Mouse (Mus musculus) urinary bladder, adult 2 months (tissue): ENCODE results near the gene Atrnl1. TPM values are rescaled to one million over a fixed set of nuclear protein-coding genes. Genes with fewer than 3 reads are reported as not detected.

ENCODE experiments used
- DNase-seq: peaks from one replicate; pipeline ENCODE4 v3.0.0; 2022; ENCODE audit warnings: low spot score
- polyA plus RNA-seq: library from polyadenylated mRNA; depleted of rRNA; stranded (reverse); fragments of >200 nt; gene quantifications from 2 replicates; pipeline ENCODE4 v1.2.3, GENCODE M21; 2012

Gene Atrnl1
- polyA plus RNA-seq, 1 experiment = 10.9 TPM

DNA sequence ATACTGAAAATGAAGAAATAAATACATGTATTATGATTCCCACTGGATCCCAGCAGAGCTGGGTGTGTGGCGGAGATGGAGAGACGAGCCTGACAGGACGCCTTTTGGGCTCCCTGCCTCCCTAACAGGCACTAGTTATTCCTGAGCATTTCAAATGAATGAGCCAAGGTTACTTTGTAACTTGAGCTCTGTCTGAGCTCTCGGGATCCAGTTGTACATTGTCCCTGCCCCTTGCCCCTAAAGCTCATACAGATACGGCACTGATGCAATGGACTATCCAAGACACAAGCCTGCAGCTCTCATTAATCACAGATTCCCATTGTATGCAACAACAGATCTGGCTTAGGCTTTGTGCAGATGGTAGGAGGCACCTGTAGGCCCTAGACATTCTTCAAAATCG lies 464.4 kb downstream of the Atrnl1 start:
- DNase-seq = no peak

DNA sequence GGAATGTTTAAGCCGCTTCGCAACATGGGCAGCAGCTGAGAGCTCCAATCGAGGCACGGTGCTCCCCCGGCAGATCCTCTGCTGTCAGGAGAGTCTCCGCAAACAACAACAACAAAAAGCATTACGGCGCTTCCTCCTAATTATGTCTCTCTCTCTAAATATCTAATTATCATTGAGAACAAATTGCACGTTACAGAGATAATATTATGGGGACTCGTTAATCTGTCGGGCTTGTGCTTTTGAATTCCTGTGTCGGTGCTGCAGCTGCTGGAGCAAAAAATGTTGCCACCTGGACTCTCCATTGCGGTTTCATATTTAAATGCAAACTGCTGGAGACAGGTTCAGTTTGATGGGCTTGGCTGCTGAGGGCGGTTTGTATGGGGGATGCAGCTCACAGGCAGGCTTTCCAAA lies 466.1 kb downstream of the Atrnl1 start:
- DNase-seq = no peak

DNA sequence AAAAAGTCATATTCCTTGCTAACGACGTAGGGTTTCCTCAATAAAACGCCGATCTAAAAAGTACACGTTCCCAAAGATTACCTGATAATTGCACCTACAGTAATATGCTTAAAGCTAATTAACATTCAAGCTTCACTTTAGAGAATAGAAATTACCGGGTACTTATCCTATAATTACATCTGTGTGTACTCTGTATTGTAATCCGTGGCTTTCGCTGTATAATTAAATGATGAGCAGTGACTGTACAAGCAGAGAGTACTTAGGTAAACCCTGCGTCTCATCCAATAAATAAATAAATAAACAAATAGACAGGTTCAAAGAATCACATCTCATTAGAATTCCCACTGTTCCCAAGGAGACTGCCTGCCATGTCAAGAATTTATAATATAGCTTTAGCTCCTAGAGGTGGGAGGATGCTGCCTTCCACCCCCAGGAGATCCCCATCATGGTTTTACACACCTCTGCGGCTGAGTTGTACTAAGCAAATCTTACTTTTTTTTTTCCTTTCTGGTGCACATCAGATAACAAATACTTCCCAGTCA lies 466.8 kb downstream of the Atrnl1 start:
- DNase-seq = no peak

DNA sequence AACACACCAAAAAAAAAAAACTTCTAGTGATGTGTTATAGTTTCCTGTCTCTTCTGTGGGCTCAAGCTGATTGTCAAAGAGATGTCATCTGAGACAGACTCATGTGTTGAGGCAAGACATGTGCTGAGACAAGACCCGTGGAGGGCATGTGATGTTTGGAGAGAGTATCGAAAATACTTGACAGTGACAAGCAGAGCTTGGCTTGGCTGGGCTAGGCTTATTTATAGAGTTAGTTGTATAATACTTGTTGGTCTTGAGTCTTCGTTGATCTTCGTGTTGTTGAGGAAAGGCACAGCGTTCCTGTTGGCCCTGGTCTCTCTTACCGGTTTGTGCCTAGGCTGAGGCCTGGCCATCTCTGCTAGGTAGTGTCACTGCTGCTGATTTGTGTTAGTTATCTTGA lies 469.3 kb downstream of the Atrnl1 start:
- DNase-seq = no peak

DNA sequence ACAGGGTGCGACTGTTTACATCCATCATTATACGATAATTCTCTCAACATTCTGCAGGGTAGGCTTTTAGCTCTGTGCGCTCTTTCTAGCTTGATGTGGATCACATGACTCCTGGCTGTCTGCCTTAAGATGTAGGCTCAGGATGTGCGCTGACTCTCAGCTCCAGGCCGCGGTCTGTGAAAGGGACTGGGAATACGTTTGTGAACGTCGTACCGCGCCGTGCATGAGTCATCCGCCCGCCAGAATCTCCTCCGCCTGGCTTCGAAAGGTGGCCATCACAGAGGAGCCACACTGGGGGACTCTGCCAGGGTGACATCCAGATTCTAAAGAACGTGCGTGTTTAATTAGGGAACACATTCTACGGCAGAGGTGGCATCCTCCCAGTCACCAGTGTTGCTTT lies 471.9 kb downstream of the Atrnl1 start:
- no peak for DNase-seq

GRCm38 (mm10) chr19:58084826-58085225 lies 474.0 kb downstream of the Atrnl1 start:
- no peak for DNase-seq

- no peak for DNase-seq
These were observed 475.9 kb downstream of the Atrnl1 start for GRCm38 (mm10) chr19:58086734-58087133.

GRCm38 (mm10) chr19:58087901-58088300 lies 477.1 kb downstream of the Atrnl1 start:
- no peak for DNase-seq

DNA sequence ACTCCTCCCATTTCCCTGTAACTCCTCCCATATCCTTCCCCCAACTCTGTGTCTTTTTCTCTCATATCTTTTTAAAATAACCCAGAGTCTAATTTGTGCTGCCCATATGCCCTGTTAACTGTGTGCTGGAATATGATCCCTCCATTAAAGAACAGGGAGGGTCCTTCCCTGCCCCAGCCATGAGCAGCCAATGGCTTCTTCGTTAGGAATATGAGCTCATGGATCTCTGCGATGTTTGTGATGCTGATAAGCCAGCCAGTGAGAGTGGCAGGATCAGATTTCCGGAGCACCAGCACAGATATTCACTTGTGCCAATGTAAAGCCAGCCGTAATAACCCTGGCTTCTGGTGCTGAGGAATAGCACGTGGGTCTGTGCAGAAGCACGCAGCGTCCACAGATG lies 477.6 kb downstream of the Atrnl1 start:
- no peak for DNase-seq

GRCm38 (mm10) chr19:58091911-58092310 lies 481.1 kb downstream of the Atrnl1 start:
- DNase-seq = no peak

DNA sequence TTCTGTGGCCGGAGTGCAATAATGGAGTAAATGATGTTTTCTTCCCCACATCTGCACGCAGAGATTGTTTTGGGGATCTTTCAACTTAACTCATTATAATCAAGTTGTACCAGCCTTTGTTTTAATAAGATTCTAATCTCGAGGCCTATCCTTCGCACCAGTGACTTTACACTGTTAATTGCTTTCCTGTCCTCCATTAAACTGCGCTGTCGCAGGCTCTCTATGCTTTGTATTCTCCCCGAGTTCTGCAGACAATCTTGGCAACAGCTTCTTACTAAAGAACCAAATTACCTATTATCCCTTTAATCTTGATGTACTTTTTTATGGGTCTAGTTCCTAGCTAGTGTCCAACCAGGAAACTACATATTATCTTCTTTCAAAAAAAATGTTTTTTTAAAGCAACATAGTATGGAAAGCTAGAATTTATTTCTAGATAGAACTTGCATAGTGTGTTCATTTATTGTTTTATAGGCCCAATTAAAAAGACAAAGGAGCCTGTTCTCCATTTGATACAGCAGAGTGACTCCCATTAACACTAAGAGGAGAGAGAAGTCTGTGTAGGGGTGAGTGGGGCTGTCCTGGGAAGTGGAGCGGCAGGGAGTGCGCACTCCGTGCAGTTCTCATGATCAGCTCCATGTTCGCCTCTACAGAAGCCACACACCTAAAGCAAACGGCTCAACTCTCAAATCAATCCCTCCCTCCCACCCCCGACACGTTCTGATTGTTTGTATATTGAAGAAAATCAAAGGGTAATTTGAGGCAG lies 484.1 kb downstream of the Atrnl1 start:
- no peak for DNase-seq

DNA sequence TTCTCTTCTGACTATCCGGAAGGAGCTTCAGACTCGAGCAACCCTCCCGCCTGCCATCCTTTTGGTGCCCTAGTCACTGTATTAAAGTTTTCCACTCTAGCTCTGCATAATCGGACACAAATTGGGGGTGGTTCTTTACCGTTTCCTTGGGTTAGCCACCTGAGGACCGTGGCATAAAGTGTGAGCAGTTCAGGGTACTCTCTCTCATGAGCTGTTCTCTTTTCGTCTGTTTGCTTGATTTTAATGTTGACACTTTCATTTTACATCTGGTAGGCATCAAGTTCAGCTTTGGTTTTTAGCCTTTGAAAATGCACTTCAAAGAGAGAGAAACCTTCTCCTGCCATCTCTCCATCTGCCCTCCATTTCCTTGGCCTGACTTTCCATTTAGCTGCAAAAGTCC lies 484.9 kb downstream of the Atrnl1 start:
- DNase-seq = no peak

DNA sequence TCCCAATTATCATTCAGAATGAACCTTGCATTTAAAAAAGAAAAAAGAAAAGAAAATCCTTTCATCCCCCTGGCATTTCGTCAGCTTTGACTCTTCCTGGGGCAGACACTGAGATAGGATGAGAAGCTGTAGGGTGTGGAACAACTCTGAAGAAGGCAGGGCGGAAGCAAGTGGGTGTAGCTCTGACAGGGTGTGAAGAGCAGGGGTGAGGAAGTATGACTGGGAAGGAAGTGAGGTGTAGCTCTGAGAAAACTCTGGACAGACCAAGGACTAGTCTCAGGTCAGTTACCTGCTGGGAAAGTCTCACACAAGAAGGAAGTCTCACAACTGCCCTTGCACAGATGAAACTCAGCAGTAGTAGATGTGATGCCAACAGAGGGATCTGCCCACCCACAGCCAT lies 486.4 kb downstream of the Atrnl1 start:
- DNase-seq = no peak

GRCm38 (mm10) chr19:58099539-58099938 lies 488.7 kb downstream of the Atrnl1 start:
- no peak for DNase-seq

DNA sequence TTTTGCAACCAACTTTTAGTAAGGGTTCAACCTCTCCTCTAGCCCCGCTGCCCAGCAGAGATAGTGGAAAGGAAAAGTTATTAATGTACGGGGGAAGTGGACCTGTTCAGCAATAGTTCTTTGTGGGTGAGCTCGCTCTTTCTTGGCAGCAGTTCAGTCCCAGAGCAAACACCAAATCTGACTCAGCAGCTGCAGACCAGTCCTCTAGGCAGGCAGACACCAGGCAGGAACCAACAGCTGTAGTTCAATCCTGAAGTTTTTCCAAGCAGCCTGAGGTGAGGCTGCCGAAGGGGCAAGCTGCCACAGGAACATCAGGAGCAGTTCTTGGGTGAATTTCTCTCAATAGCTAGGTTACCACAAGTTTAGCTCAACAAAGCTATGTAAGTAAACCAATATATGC lies 489.5 kb downstream of the Atrnl1 start:
- DNase-seq = no peak

DNA sequence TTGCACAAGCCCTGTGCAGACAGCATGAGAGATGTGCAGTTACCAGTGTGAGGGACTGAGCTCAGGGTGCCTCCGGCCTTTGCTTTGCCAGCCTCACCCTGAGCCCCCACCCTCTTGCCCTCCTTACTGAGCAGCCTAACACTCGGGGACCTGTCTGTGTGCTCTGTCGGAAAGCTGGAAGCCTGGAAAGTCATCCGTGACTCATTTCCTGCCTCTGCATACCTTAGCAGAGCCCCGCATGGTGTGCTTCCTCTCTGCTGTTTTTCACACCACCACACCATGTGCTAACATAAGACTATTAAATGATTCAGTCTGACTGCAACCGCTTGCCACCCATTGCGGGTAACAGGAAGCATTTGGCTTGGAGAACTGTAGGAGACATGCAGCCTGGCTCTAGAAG lies 493.7 kb downstream of the Atrnl1 start:
- no peak for DNase-seq

DNA sequence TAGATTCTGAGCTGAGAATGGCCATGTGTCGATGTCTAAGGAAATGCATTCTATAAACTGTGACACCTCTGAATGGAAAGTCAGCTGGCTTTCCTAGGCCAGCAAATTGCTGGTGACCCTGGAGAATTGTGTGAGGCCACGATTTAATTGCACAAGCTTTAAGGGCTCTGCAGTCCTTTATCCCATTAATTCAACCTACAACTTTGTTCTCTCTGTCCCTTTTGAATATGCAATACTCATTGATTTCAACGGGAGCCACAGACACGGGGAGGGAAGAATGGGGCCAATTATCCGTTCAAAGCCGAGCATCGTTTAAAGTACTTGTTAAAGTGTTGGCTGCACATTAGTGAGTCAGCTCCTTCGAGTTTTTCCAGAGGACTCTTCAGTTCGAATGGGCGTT lies 496.8 kb downstream of the Atrnl1 start:
- DNase-seq = no peak

DNA sequence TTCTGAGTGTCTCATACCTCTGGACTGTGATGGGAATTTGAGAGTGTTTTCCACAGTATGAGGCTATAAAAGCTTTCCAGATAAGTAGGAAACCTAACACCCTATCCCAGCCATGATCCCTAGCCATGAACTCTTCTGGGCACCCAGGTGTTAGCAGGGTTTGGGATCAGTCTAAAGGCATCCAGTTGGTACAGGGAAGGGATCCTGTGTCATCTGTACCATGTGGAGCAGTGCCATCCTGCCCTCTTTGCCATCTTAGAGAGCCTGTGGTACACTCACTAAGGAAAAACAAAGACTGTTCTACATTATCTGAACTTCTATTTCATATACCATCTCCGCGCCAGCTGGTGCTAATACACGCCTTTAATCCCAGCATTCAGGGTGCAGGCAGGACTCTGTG lies 499.7 kb downstream of the Atrnl1 start:
- DNase-seq = no peak

DNA sequence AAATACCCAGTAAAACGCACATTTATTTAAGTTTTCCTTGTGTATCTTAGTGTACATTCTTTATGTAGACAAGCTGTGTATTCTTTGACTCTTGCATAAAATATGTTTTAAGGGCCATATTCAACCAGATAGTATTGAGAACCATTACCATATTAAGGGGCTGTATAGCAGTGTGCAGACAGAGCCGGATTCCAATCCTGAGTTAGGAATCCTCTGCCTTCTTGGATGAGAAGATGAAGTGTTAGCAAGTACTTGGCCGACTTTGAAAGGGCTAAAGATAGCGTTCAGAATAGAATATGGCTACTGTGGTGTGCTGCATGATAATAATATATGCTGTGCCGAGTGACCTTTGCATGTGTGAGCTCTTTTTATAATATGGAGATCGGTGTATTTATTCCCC lies 500.5 kb downstream of the Atrnl1 start:
- DNase-seq = no peak

GRCm38 (mm10) chr19:58112151-58112550 lies 501.3 kb downstream of the Atrnl1 start:
- no peak for DNase-seq

GRCm38 (mm10) chr19:58113092-58113731 lies 502.4 kb downstream of the Atrnl1 start:
- DNase-seq = no peak

GRCm38 (mm10) chr19:58117595-58117994 lies 506.8 kb downstream of the Atrnl1 start:
- DNase-seq = no peak

GRCm38 (mm10) chr19:58118141-58118835 lies 507.5 kb downstream of the Atrnl1 start:
- no peak for DNase-seq
